Mouse (Mus musculus) layer of hippocampus, postnatal 14 days (tissue): ENCODE results near the gene Casp4. TPM values are rescaled to one million over a fixed set of nuclear protein-coding genes. Genes with fewer than 3 reads are reported as not detected.

Experiments used
- DNase-seq, 2 experiments: peaks; one replicate each; pipeline ENCODE4 v3.0.0; 2021 to 2022; ENCODE audit warnings: low spot score in 2 of 2, mixed read lengths in 1 of 2
- long read RNA-seq, 2 experiments: library from polyadenylated mRNA; stranded (forward); transcript quantifications; one replicate each; pipeline ENCODE4 v2.0.0; 2021
- total RNA-seq, 2 experiments: library from RNA; stranded (reverse); gene quantifications; 2 replicates each; pipeline ENCODE4 v1.2.3; 2021

The Casp4 gene
- total RNA-seq, result 1 to 10 TPM in 1 of 2 experiments, under 1 TPM in 1; 0.90 to 1.1 TPM
- long read RNA-seq, experiment 1, result 0 reads
- long read RNA-seq, experiment 2, partial matches to known transcripts, result 0 of 1 reads
- long read RNA-seq, experiment 2, other reads (novel, unspliced or antisense), result 0 of 1 reads

DNA sequence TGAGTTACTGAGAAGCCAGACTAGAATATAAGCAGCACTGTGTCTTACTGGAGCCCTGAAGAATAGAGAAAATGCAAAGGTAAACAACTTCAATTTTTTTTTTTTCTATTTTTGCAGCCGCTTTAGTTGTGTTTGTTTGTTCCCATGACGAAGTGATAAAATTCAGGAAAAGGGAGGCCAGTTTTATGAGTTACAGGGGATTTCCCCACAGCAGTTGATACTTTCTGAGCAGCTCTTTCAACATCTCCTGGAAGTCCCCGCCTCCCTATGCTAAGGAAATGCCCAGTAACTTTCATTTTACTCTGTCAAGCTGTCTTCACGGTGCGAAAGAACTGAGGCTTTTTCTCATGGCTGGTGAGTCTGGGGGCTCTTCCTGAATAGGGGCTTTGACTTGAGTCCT, at the start of gene Casp4:
TSS of gene Casp4 (plus strand) at position 268 of the 400 bp plus-strand sequence.
- no peak for DNase-seq

DNA sequence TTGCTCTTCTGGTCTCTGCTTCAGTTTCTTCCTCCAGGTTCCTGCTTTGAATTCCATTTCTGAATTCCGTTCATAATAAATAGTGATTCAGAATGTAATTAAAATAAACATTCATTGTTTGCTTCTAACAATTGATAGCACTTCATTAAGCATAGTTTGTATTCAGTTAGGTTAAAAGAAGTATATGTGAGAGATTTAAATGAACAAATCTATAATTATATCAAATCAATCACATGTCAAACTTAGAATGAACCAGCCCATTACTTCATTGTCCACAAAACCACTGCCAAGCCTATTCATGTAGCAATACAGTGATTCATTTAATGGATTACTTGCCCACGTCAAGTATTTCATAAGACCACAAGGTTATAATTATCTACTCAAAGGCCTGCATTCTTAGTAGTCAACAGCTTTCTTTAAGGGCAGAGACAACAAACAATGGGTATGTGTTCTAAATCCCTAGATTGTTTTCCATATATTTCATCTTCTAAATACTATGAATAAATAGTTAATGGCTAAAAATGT, 44.6 kb upstream of the Casp4 start:
- DNase-seq, result no peak

DNA sequence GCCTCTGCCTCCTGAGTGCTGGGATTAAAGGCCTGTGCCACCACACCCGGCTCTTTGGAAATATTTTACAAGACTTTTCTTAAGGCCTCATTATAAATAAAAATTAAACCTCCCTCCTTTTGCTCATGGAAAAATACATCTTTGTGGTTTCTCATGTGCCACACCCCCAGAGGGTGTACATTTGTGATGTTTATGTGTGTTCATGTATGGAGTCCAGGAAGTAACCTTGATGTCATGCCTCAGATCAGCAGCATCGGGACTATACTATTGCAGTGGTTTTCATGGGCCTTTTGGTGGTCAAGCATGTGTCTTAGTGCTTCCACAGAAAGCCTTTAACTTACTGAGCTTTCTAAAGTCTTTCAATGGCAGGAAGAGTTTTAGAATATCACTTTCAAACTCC, 38.4 kb upstream of the Casp4 start:
- no peak for DNase-seq

DNA sequence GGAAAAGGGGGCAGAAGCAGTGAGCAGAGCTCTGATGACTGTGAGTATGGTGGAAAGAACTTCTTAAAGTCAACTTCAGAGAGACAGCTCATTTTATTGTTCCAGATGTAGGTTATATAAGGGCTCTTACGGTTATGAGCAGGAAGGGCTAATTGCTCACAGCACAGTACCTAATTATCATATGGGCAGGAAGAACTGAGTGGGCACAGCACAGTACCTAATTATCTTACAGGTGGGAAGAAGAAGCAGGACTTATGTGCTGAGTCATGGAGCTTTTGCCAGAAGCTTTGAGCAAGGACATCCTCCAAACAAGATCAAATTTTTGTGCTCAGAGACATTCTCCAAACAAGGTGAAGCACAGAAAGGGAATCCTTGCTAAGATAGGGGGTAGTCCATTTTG, 37.7 kb upstream of the Casp4 start:
- DNase-seq, result no peak

DNA sequence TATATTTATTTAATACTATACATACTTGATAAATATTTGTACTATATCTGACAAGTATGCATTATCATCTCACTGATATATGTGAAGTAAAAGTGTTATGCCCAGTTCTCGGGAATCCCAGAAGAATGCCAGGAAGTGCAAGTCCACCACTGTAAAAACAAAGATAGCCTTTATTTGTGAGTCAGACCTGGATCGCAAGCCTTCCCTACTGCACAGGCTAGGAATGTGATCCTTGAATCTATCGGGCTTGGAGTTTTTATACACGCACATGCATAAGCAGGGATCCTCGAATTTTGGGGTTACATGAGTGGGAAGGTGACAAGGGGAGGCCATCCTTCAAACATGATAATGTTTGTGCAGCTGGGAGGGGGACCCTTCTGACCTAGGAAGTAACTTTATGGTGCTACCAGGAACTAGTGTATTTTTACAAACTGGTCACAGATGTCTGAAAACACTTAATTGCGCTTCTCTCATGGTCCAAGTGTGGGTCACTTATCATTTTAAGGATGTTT, 37.2 kb upstream of the Casp4 start:
- DNase-seq, result no peak

DNA sequence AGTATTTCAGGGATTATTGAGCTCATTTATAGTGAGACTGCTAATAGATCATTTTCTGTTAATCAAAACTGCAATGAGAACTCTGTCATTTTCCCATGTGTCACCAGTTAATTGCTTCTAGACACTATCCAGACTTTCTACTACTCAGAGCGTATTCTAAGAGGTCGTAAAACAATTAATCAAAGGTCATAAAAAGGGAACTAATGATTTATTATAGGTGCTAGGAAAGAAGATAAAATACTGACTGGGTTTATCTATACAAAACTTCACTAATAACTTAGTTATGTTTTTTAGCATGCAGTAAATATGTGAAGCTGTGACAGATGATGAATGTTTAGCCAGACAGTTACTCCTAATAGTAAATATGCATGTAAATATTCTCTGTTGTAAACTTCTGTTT, 22.6 kb upstream of the Casp4 start:
- no peak for DNase-seq

DNA sequence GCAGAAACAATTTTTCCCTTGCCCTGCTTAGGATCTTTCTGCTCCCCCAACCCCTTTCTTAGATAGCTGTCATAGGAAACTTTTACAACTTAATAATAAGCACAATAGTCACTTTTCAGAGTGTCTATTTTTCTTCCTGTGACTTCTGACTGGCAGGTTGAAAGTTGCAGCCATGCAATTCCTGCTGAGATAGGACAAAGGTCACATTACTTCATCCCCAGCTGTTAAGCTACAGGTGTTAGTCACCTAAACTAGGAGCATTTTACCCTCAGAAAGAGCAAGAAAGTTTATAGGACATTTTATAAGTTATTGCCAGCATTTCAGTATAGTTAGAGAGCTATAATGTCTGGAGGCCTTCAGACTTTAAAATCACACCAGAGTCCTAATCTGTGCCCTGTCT, 22.0 kb upstream of the Casp4 start:
- DNase-seq, result no peak

DNA sequence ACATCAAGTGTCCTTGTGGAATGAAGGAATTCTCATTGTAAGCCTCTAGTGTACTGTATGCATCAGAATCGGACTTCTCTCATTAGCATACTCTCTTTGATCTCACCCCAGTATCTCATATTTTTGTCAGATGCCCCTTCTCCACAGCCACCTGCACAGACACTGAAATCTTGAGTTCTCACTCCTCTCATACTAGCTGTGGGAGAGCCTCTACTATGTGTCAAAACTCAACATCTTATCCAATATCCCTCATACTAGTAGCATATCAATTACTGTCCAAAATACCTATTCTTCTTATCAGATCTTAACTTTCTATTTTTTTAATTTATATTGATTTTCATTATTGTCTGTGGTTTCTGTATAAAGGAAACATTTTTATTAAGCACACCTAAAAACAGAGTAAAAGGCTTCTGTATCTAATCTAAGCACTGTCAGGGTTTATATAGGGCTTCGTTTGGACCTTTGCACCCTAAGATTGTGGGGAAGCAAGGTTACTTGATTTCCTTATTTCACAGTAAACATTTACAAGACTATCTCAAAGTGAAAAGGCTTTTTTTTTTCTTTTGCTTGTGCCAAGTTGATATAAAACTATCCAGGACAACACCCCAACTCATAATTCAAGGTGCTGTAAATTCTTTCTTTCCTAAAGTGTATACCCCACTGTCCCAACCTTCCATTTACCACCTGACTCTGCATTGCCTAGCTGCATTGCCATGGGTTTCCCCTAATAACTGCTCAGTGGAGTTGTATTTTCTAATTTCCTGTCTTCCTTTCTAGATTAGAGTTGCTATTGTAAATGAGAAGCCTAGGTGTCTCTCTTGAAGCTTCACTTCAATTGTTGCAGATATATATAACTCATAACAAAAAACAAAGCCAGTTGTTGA, 12.0 kb upstream of the Casp4 start:
- DNase-seq, result no peak

DNA sequence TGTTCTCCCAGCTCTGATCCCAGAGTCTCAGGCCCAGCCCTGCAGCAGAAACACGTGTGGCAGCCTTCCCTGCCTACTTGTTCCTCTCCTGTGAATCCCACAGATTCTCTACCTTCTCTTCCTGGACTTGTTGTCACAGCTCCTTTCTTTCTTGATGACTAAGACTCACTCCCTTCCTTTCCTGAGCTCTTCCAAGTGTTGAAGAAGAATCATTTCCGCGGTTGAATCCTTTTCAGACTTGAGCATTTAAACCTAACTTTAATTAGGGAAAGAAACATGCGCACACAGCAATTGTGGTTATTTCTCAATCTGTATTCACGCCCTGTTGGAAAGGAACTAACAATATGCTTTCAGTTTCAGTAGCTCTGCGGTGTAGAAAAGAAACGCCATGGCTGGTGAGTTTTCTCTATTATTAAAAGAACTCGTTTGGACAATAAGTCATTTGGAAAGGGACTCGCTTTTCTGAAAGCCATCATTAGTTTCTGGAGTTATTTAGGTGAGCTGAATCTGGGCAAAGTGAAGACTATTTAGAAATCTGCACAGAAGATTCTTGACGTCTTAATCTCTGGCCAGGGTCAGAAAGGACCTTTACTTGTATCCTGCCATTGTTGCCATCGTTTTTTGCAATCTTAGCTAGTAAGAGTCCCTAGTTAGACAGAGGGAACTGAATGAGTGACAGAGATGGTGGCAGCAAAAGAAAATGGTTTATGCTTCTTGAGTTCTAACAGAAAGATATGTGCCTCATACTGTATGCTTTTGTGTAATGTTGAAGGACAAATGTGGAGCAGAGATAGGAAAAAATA, 10.1 kb upstream of the Casp4 start, which contains the start of gene Casp1:
TSS of gene Casp1 (plus strand) at position 189 of the 803 bp plus-strand sequence.
- DNase-seq, result no peak

DNA sequence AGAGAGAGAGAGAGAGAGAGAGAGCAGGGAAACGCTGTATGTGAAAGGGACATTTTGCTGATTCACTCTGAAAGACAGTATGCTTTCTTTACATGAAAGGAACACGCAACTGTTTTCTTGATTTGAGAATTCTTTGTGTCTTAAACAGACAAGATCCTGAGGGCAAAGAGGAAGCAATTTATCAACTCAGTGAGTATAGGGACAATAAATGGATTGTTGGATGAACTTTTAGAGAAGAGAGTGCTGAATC, 9.6 kb upstream of the Casp4 start:
- no peak for DNase-seq

DNA sequence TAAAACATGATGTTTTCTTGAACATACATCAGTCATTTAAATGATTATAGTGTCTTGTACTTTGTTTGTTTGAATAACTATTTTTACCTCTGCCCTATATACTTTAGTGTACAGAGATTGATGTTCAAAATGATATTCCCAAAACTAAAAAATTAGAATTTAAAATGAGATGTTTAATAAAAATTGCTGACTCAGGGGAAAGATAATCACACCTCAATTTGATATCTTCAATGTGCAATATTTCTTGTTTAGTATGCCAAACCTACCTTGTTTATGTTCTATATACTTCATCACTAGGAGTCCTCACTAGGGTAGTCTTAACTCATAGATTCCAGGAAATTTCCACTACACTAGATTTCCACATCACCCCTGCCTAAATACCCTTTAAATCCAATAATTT, 1.5 kb downstream of the Casp4 start:
- no peak for DNase-seq

DNA sequence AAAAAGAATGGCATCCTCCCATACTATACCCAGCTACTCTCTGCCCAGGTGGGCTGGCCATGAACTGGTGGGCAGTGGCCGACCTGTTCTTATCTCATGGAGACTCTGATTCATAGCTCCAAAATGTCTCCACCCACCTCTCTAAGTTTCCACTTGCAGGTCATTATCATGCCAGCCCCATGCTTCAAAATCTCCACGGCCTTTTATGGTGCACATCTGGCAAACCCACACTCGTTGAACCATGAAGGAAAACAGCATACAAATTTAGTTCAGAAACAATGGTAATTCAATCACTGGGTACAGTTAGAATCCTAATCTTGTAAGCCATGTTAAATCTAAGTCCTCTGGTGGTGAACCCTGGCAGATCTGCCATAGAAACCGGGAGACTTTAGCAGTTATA, 2.8 kb downstream of the Casp4 start:
- no peak for DNase-seq

DNA sequence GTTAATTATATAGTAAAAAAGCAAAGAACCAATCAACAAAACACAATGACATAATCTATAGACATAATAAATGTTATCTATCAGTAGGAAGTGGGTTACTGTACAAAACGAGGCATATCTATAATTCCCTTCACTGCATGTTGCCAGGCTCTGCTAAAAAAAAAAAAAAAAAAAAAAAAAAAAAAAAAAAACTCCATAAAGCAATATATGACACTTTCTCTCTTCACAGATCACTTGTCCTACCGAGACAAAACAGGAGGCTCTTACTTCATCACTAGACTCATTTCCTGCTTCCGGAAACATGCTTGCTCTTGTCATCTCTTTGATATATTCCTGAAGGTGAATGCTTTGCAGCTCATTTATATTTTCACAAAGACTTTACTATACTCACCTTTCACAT, 19.6 kb downstream of the Casp4 start:
- no peak for DNase-seq

DNA sequence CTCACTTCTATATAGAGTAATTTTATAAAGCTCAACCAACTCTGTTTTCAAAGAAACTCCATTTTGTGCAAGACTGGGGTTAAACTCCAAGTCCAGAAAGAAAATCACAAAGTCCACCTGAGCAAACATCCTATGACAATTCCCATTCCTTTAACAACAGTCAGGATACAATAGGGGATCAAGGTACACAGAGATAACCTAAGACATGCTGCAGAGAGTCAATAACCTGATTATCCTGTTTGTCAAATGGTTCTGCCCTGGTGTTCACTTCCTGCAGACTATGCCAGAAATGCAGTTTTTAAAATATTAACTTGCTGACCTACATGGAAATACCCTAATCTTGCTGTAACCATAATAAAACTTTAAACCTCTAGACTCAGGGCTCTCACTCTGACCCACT, 23.8 kb downstream of the Casp4 start:
- no peak for DNase-seq

DNA sequence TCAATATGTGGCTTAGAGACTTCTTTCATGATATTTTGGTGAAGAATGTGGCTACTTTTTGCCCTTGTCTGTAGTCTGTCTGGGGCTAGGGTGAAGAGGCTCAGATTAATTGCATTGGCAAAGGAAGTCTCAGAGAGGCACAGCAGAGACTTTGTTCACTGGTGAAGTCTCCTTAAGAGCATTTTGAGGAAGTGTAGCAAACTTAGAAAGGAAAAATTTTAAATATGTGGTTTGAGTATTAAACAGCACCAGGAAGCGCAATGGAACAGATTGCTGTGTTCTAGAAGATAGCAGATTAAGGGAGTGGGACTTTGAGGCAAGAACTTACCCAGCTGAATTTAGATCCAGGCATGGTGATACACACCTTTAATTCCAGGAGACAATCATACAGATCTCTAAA, 24.8 kb downstream of the Casp4 start:
- no peak for DNase-seq

DNA sequence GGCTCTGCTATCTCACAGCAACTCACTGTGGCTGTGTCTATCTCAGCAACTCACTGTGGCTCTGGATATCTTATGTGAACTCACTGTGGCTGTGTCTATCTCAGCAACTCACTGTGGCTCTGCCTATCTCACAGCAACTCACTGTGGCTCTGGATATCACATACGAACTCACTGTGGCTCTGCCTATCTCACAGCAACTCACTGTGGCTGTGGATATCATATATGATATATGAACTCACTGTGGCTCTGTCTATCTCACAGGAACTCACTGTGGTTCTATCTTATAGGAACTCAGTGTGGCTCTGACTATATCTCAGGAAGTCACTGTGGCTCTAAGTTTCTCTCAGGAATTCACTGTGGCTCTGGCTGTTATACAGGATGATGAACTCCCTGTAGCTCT, 34.5 kb downstream of the Casp4 start:
- no peak for DNase-seq

DNA sequence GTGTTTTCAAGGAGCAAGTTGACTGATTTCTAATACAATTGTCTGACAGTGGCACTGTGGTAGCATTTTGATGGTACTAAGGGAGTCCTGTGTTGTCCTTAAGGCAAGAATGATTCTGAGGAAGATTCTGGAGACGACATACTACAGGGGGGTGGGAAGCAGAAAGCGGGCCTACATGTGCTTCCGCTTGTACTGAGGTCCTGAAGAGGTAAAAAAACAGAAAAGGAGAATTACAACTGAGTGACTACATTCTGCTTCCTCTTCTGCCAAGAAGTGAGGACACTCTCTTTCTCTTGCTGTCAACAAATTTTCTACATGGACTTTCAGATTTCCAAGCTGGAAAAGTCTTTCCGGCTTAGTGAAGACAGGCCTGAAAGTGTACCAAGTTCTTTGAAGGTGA, 35.5 kb downstream of the Casp4 start:
- no peak for DNase-seq

DNA sequence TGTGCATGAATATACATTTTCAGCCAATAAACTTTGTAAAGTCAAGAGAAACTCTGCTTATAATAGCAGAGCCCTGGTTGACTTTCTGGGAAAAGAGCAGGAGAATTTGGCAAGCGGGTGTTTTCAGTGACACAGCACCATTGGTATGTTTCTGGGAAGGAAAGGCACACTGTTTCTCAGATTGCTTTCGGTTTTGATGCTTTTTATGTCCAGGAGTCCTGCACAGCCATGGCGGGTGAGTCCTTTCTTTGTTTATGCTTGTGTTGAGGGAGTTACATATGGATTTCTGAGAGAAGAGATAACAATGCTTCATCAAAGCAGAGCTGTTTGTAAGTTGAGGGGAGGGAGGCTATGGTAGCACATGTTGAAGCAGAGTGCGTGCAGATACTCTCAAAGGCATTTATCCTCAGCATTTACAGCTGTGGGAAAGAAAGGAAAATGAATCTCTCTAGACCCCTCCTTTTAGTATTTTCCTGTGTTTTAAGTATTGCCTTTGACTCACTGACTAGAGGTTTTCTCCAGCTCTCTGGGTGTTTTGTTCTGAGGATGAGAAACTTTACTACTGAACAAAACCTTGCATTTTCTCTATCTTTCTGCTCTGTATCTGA, 36.8 kb downstream of the Casp4 start, which contains the start of gene Casp12:
TSS of gene Casp12 (plus strand) at position 140 of the 608 bp plus-strand sequence.
- DNase-seq, result no peak

DNA sequence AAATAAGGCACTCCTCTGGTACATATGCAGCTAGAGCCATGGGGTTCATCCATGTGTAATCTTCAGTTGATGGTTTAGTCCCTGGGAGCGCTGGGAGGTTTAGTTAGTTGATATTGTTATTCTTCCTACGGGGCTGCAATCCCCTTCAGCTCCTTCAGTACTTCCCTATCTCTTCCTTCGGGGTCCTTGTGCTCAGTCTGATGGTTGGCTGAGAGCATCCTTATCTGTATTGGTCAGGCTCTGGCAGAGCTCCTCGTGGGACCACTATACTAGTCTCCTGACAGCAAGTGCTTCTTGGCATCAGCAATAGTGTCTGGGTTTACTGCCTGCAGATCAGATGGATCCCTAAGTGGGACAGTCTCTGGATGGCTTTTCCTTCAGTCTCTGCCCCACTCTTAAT, 38.8 kb downstream of the Casp4 start:
- no peak for DNase-seq

DNA sequence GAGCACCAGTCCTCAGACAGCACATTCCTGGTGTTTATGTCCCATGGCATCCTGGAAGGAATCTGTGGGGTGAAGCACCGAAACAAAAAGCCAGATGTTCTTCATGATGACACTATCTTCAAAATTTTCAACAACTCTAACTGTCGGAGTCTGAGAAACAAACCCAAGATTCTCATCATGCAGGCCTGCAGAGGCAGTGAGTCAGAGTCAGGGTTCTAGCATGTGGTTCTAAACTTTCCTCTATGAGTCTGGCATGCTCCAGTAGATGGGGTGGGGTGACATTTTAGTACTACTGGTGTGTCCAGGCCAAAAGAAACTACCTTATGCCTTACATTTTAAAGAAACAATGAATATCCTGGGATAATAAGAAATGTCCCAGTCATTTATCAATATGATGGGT, 45.0 kb downstream of the Casp4 start:
- DNase-seq, result no peak

DNA sequence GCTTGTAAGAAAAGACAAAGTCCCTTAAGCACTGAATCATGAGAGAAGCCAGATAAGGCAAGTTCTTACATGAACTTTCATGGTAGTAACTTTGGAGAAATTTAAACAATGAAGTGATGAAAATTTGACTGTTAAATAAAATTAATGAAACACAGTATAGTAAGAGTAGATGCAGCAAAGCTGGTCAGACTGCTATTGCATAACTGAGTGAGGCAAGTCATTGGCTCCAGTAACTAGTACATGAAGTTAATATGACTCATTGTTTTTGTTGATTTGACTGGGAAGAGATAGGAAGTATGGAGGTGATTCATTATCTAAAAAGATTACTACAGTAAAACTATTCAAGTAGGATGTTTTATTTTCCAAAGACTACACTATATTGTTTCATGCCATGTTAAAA, 48.2 kb downstream of the Casp4 start:
- no peak for DNase-seq
